Mouse (Mus musculus): ENCODE results near the gene Syn2. TPM values are rescaled to one million over a fixed set of nuclear protein-coding genes. Genes with fewer than 3 reads are reported as not detected.

The Syn2 gene
- total and polyA plus RNA-seq, 3 experiments: 0.59 to 1.6 (median 1.2) TPM

- in situ Hi-C loops (cut with MboI; ENCODE audit: low pct_ligation_motif_present, low pct_unique_long_range_greater_than_20kb, low sequenced_read_pairs): loop anchor here (5.0 kb wide), 1 partner anchor 305 kb away; no protein-coding TSS in a partner anchor
Observed at GRCm38 (mm10) chr6:115232562-115232961, 97.9 kb downstream of the Syn2 start.

GRCm38 (mm10) chr6:115238031-115239027 lies 103.6 kb downstream of the Syn2 start:
- no peak overlapping the region for H3K4me3 ChIP-seq (replicated peaks in 1 of 3; ENCODE audit: low read depth in 2 of 3, low read length in 2 of 3, poor library complexity in 1 of 3)
- dilution Hi-C loops (cut with MboI; ENCODE audit: extremely low pct_ligation_motif_present, extremely low pct_unique_long_range_greater_than_20kb, low sequenced_read_pairs): no loop called here

More at GRCm38 (mm10) chr6:115232562-115232961, 97.9 kb downstream of the Syn2 start:
- no peak for TF ChIP-seq E2F4 (IDR thresholded peaks at IDR 0.05; ENCODE audit: insufficient replicate concordance, low read depth, low read length)
- TF ChIP-seq TBP (conservative IDR thresholded peaks at IDR 0.05; ENCODE audit: low read depth, low read length): no peak
- TF ChIP-seq ZKSCAN1 (IDR thresholded peaks at IDR 0.05; ENCODE audit: borderline replicate concordance, low read depth, low read length): no peak
- TF ChIP-seq HCFC1 (IDR thresholded peaks at IDR 0.05; ENCODE audit: low read depth, low read length): no peak
- no peak for TF ChIP-seq POLR2A (IDR thresholded peaks at IDR 0.05; ENCODE audit: low read depth, low read length)
- no peak for TF ChIP-seq GABPA (IDR thresholded peaks at IDR 0.05; ENCODE audit: insufficient replicate concordance, low read depth, low read length)
- TF ChIP-seq UBTF (IDR thresholded peaks at IDR 0.05; ENCODE audit: low read depth, low read length): no peak
- no peak for TF ChIP-seq BHLHE40 (IDR thresholded peaks at IDR 0.05; ENCODE audit: low read depth, low read length)
- no peak for TF ChIP-seq NELFE (IDR thresholded peaks at IDR 0.05; ENCODE audit: low read depth, low read length)
- no peak for TF ChIP-seq IRF4 (IDR thresholded peaks at IDR 0.05; ENCODE audit: low read depth, low read length)
- TF ChIP-seq ZMIZ1 (IDR thresholded peaks at IDR 0.05; ENCODE audit: low read depth, low read length): no peak
- TF ChIP-seq ZC3H11A (IDR thresholded peaks at IDR 0.05; ENCODE audit: low read depth, low read length): no peak
- TF ChIP-seq RCOR1 (conservative IDR thresholded peaks at IDR 0.05; ENCODE audit: low read depth, low read length): no peak
- TF ChIP-seq SMC3 (IDR thresholded peaks at IDR 0.05; ENCODE audit: low read depth, low read length): no peak
- TF ChIP-seq MAX (IDR thresholded peaks at IDR 0.05; ENCODE audit: low read length): no peak
- no peak for TF ChIP-seq USF2 (conservative IDR thresholded peaks at IDR 0.05; ENCODE audit: low read depth, low read length)
- dilution Hi-C loops (cut with MboI; ENCODE audit: extremely low pct_ligation_motif_present, extremely low pct_unique_long_range_greater_than_20kb, low sequenced_read_pairs): no loop called here
- no peak overlapping the region for H3K9ac ChIP-seq (ENCODE audit: insufficient read depth, low read depth)
- H3K9me3 ChIP-seq (replicated peaks; ENCODE audit: low read length): no peaks in the 10 kb centered on the region
- H3K79me2 ChIP-seq (replicated peaks; ENCODE audit: control insufficient read depth, extremely low read depth, insufficient read depth, poor library complexity, severe bottlenecking): no peaks in the 10 kb centered on the region
- no peaks in the 10 kb centered on the region for H3K4me1 ChIP-seq (ENCODE audit: control insufficient read depth in 1 of 2, insufficient read depth in 2 of 2)
- H3K4me2 ChIP-seq (ENCODE audit: insufficient read depth, low read depth, poor library complexity, severe bottlenecking): no peak overlapping the region
- H3K27ac ChIP-seq (ENCODE audit: insufficient read depth, low read depth): no peak overlapping the region
- H3K27me3 ChIP-seq (replicated peaks): no peaks in the 10 kb centered on the region
- no peak overlapping the region for H3K4me3 ChIP-seq (replicated peaks in 1 of 3; ENCODE audit: low read depth in 2 of 3, low read length in 2 of 3, poor library complexity in 1 of 3)
- no peak for DNase-seq (ENCODE audit: extremely low read depth)
- H3K36me3 ChIP-seq (replicated peaks in 1 of 2; ENCODE audit: control insufficient read depth in 1 of 2, insufficient read depth in 1 of 2, low read length in 1 of 2): no peaks in the 10 kb centered on the region

More at GRCm38 (mm10) chr6:115238031-115239027, 103.6 kb downstream of the Syn2 start:
- Histone ChIP-seq H3K27me3 (replicated peaks) (no peaks in the 10 kb centered on the region), H3K36me3 (replicated peaks in 1 of 2; ENCODE audit: control insufficient read depth in 1 of 2, insufficient read depth in 1 of 2, low read length in 1 of 2) (no peaks in the 10 kb centered on the region), H3K9me3 (replicated peaks; ENCODE audit: low read length) (no peaks in the 10 kb centered on the region), H3K4me1 (ENCODE audit: control insufficient read depth in 1 of 2, insufficient read depth in 2 of 2) (no peaks in the 10 kb centered on the region), H3K9ac (ENCODE audit: insufficient read depth, low read depth) (no peak overlapping the region), H3K79me2 (replicated peaks; ENCODE audit: control insufficient read depth, extremely low read depth, insufficient read depth, poor library complexity, severe bottlenecking) (no peaks in the 10 kb centered on the region), H3K4me2 (ENCODE audit: insufficient read depth, low read depth, poor library complexity, severe bottlenecking) (no peak overlapping the region), H3K27ac (ENCODE audit: insufficient read depth, low read depth) (no peak overlapping the region)
- DNase-seq (ENCODE audit: extremely low read depth): no peak
- TF ChIP-seq USF1 (IDR thresholded peaks at IDR 0.05; ENCODE audit: low read depth, low read length): no peak
- TF ChIP-seq ETS1 (conservative IDR thresholded peaks at IDR 0.05; ENCODE audit: low read depth, low read length): no peak
- no peak for TF ChIP-seq ZKSCAN1 (IDR thresholded peaks at IDR 0.05; ENCODE audit: borderline replicate concordance, low read depth, low read length)
- no peak for TF ChIP-seq CTCF (conservative IDR thresholded peaks at IDR 0.05 in 1 of 2, IDR thresholded peaks at IDR 0.05 in 1 of 2; ENCODE audit: low read depth in 2 of 2, low read length in 2 of 2)
- no peak for TF ChIP-seq SMC3 (IDR thresholded peaks at IDR 0.05; ENCODE audit: low read depth, low read length)
- no peak for TF ChIP-seq POLR2AphosphoS2 (IDR thresholded peaks at IDR 0.05; ENCODE audit: low read depth, low read length)
- no peak for TF ChIP-seq MAZ (IDR thresholded peaks at IDR 0.05; ENCODE audit: low read depth, low read length)
- no peak for TF ChIP-seq KAT2A (IDR thresholded peaks at IDR 0.05; ENCODE audit: insufficient replicate concordance, low read length)
- in situ Hi-C loops (cut with MboI; ENCODE audit: low pct_ligation_motif_present, low pct_unique_long_range_greater_than_20kb, low sequenced_read_pairs): no loop called here
